9 mouse cellular contexts compared by ENCODE assay signal in genomic region chr17:63493274-63493673, GRCm38 (mm10). TPM values are rescaled to one million over a fixed set of nuclear protein-coding genes. Genes with fewer than 3 reads are reported as not detected.
A peak's percentile ranks its signal among the peaks of the same experiment; 100 is the strongest.
DNase-seq lines count a peak whose midpoint lies in the region; ATAC-seq and TF ChIP-seq lines count a peak whose summit lies in the region.
"Had no signal": no experiment of that assay in that cellular context is flagged by ENCODE, and none has a peak within 500 bp of the region (broad histone marks: within the 10 kb centered on the region; RNA-seq: fewer than 3 reads in every experiment).

No protein-coding gene starts in this region.

- no peak for TF ChIP-seq POLR2A in spleen, adult 2 months (IDR thresholded peaks at IDR 0.05; ENCODE audit: low read depth, low read length)
- TF ChIP-seq POLR2A in limb, embryonic 14.5 days (IDR thresholded peaks at IDR 0.05; ENCODE audit: borderline replicate concordance, extremely low read depth, insufficient read depth, insufficient read length): no peak

- no peak overlapping the region for H3K4me3 ChIP-seq in embryonic facial prominence, embryonic 12.5 days
- H3K4me3 ChIP-seq in embryonic facial prominence, embryonic 10.5 days: no peak overlapping the region
- no peak overlapping the region for H3K4me3 ChIP-seq in spleen, adult 2 months (ENCODE audit: extremely low read depth, insufficient read depth, insufficient read length)
- H3K4me3 ChIP-seq in limb, embryonic 14.5 days (replicated peaks; ENCODE audit: low read length): no peak overlapping the region
- no peak overlapping the region for H3K4me3 ChIP-seq in neural tube, embryonic 14.5 days (ENCODE audit: low read depth, low read length)

- peak; percentile 25; the same call in 1 of the 2 replicates for TF ChIP-seq CTCF in spleen, adult 2 months (IDR thresholded peaks at IDR 0.05; ENCODE audit: extremely low read depth, insufficient read depth, insufficient read length, insufficient replicate concordance)

- H3K9me3 ChIP-seq in embryonic facial prominence, embryonic 12.5 days: no peaks in the 10 kb centered on the region
- H3K9me3 ChIP-seq in embryonic facial prominence, embryonic 10.5 days: no peaks in the 10 kb centered on the region
- no peaks in the 10 kb centered on the region for H3K9me3 ChIP-seq in limb, embryonic 14.5 days (ENCODE audit: control insufficient read depth, low read length)
- H3K9me3 ChIP-seq in neural tube, embryonic 14.5 days (ENCODE audit: control insufficient read depth, low read length): no peaks in the 10 kb centered on the region
- H3K9me3 ChIP-seq: G1E had no signal

- no peak overlapping the region for H3K9ac ChIP-seq in embryonic facial prominence, embryonic 12.5 days
- no peak overlapping the region for H3K9ac ChIP-seq in limb, embryonic 14.5 days (ENCODE audit: low read depth, low read length, severe bottlenecking)
- no peak overlapping the region for H3K9ac ChIP-seq in neural tube, embryonic 14.5 days (replicated peaks; ENCODE audit: low read depth, low read length)

- WGBS in embryonic facial prominence, embryonic 12.5 days: 29% methylated on average over 5 of the region's 5 CpGs
- WGBS in embryonic facial prominence, embryonic 10.5 days: 45% methylated on average over 5 of the region's 5 CpGs
- WGBS in spleen, adult 2 months: 46% methylated on average over 5 of the region's 5 CpGs
- 19% methylated on average over 5 of the region's 5 CpGs for WGBS in limb, embryonic 14.5 days
- 43% methylated on average over 5 of the region's 5 CpGs for WGBS in neural tube, embryonic 14.5 days

- no peak for ATAC-seq in embryonic facial prominence, embryonic 12.5 days (ENCODE audit: insufficient number of reproducible peaks, insufficient read depth, low FRiP score, low TSS enrichment)
- ATAC-seq in limb, embryonic 14.5 days (ENCODE audit: low FRiP score, low read depth): peak; percentile 68
- ATAC-seq in neural tube, embryonic 14.5 days (ENCODE audit: low read depth): 0 out of 2 replicates have a peak, but pooled peaks have one; percentile 24

- H3K27me3 ChIP-seq in embryonic facial prominence, embryonic 12.5 days: no peaks in the 10 kb centered on the region
- no peaks in the 10 kb centered on the region for H3K27me3 ChIP-seq in embryonic facial prominence, embryonic 10.5 days (replicated peaks; ENCODE audit: low read depth, poor library complexity, severe bottlenecking)
- no peaks in the 10 kb centered on the region for H3K27me3 ChIP-seq in spleen, adult 2 months (ENCODE audit: control insufficient read depth, insufficient read depth, low read length)
- H3K27me3 ChIP-seq in limb, embryonic 14.5 days (ENCODE audit: control insufficient read depth, insufficient read depth, low read length): no peaks in the 10 kb centered on the region
- H3K27me3 ChIP-seq in neural tube, embryonic 14.5 days (ENCODE audit: control insufficient read depth, insufficient read depth, low read length): no peaks in the 10 kb centered on the region

- peaks cover 9% of the 10 kb centered on the region; the same call in 1 of the 2 replicates for H3K36me3 ChIP-seq in embryonic facial prominence, embryonic 12.5 days
- H3K36me3 ChIP-seq in embryonic facial prominence, embryonic 10.5 days (replicated peaks): peaks cover 13% of the 10 kb centered on the region
- H3K36me3 ChIP-seq in spleen, adult 2 months (ENCODE audit: control insufficient read depth, insufficient read depth, low read length): peaks cover 7% of the 10 kb centered on the region
- H3K36me3 ChIP-seq in limb, embryonic 14.5 days (ENCODE audit: control insufficient read depth, insufficient read depth, low read length): peaks cover 8% of the 10 kb centered on the region; the same call in 1 of the 2 replicates
- no peaks in the 10 kb centered on the region for H3K36me3 ChIP-seq in neural tube, embryonic 14.5 days (ENCODE audit: control insufficient read depth, insufficient read depth, low read length)

- intact Hi-C loops in gastrocnemius, postnatal 14 days (cut with DNase I; ENCODE audit: low total_unique reads): no loop called here

- H3K4me1 ChIP-seq in embryonic facial prominence, embryonic 12.5 days: peaks cover 27% of the 10 kb centered on the region
- H3K4me1 ChIP-seq in embryonic facial prominence, embryonic 10.5 days: peaks cover 35% of the 10 kb centered on the region
- no peaks in the 10 kb centered on the region; the same call in 1 of the 2 replicates for H3K4me1 ChIP-seq in spleen, adult 2 months (ENCODE audit: control insufficient read depth, insufficient read depth, insufficient read length)
- H3K4me1 ChIP-seq in limb, embryonic 14.5 days (ENCODE audit: control insufficient read depth, insufficient read depth, low read length): peaks cover 42% of the 10 kb centered on the region
- H3K4me1 ChIP-seq in neural tube, embryonic 14.5 days (ENCODE audit: control insufficient read depth, insufficient read depth, low read length): peaks cover 24% of the 10 kb centered on the region

- no peak for DNase-seq in embryonic facial prominence, embryonic 10.5 days (ENCODE audit: low spot score)
- DNase-seq in spleen, adult 2 months (ENCODE audit: low read depth in 1 of 2, low spot score in 2 of 2): peak in 1 of 2 experiments; percentile 15
- no peak for DNase-seq in spleen, adult 12 weeks (ENCODE audit: low spot score)
- peak; percentile 40 for DNase-seq in gastrocnemius, postnatal 14 days
- DNase-seq in limb, embryonic 14.5 days (ENCODE audit: low spot score): peak; percentile 70
- no peak for DNase-seq in natural killer cell, adult 2 months (ENCODE audit: low spot score in 2 of 2)

- H3K4me2 ChIP-seq in embryonic facial prominence, embryonic 12.5 days (replicated peaks): no peak overlapping the region
- peak overlapping the region; percentile 36 for H3K4me2 ChIP-seq in limb, embryonic 14.5 days (replicated peaks; ENCODE audit: low read depth, low read length, severe bottlenecking)
- H3K4me2 ChIP-seq in neural tube, embryonic 14.5 days (ENCODE audit: low read depth, low read length): no peak overlapping the region

- H3K27ac ChIP-seq in embryonic facial prominence, embryonic 12.5 days: peak overlapping the region; percentile 30; the same call in 1 of the 2 replicates
- no peak overlapping the region; the same call in 1 of the 2 replicates for H3K27ac ChIP-seq in embryonic facial prominence, embryonic 10.5 days (replicated peaks)
- no peak overlapping the region for H3K27ac ChIP-seq in spleen, adult 2 months (ENCODE audit: insufficient read depth, low read length)
- H3K27ac ChIP-seq in limb, embryonic 14.5 days (replicated peaks; ENCODE audit: low read depth, low read length): peak overlapping the region; percentile 79
- H3K27ac ChIP-seq in neural tube, embryonic 14.5 days (ENCODE audit: low read depth, low read length): no peak overlapping the region

RNA-seq across cellular contexts. Expression of gene Fbxl17, which starts 6.5 kb away (rescaled TPM):
- polyA plus RNA-seq in embryonic facial prominence, embryonic 12.5 days (2016; fragmentation: Nextera tagmentation; extraction: Ambion mirVana): 7.9 and 8.8 TPM in 2 replicates
- 3.4 and 3.8 TPM in 2 replicates for polyA plus RNA-seq in embryonic facial prominence, embryonic 10.5 days (2016; fragmentation: Nextera tagmentation; extraction: Ambion mirVana)
- 4.7 and 6.4 TPM in 2 replicates for polyA plus RNA-seq in spleen, adult 2 months (2012; rRNA removed)
- 10 to 100 TPM; 27.1 to 28.1 TPM for total RNA-seq in gastrocnemius, postnatal 14 days (2021)
- polyA plus RNA-seq in limb, embryonic 14.5 days (2012; rRNA removed): 12.6 and 13.3 TPM in 2 replicates
- 12.9 and 14.7 TPM in 2 replicates for polyA plus RNA-seq in limb, embryonic 14.5 days (2014; fragmentation: Nextera tagmentation; extraction: Ambion mirVana)
- polyA plus RNA-seq in neural tube, embryonic 14.5 days (2014; fragmentation: Nextera tagmentation; extraction: Ambion mirVana): 14.5 and 17.4 TPM in 2 replicates

Comparison
In these comparisons a context has a peak if more than half of its experiments do, and no peak if none do; other contexts are left out.
1. H3K27ac ChIP-seq: peak in embryonic facial prominence, embryonic 12.5 days (single experiment) and limb, embryonic 14.5 days (single experiment); none in embryonic facial prominence, embryonic 10.5 days (single experiment), spleen, adult 2 months (single experiment) and neural tube, embryonic 14.5 days (single experiment).
2. DNase-seq: peak in gastrocnemius, postnatal 14 days (single experiment) and limb, embryonic 14.5 days (single experiment); none in embryonic facial prominence, embryonic 10.5 days (single experiment), spleen, adult 12 weeks (single experiment) and natural killer cell, adult 2 months (0 of 2).